Mouse (Mus musculus) MEL (cell line): ENCODE measurements around the gene Lysmd3.

ENCODE experiments used
- CTCF ChIP-seq, 3 experiments: IDR thresholded peaks in 2 of 3; conservative IDR thresholded peaks in 1 of 3; 2 replicates each; pipeline ENCODE4 v1.5.1; 2011 to 2012; ENCODE audit warnings: low read length in 3 of 3, low read depth in 2 of 3, mild to moderate bottlenecking in 2 of 3, improper control_type of control experiment in 1 of 3, inconsistent platforms in 1 of 3, mixed read lengths in 1 of 3, moderate library complexity in 1 of 3; ENCODE audit not compliant: control insufficient read depth in 1 of 3, insufficient read depth in 1 of 3, poor library complexity in 1 of 3, severe bottlenecking in 1 of 3
- E2F4 ChIP-seq: IDR thresholded peaks from 2 replicates; pipeline ENCODE4 v1.6.1; 2011; ENCODE audit warnings: low read depth, low read length, improper control_type of control experiment, borderline replicate concordance
- ETS1 ChIP-seq: IDR thresholded peaks from 2 replicates; pipeline ENCODE4 v1.6.1; 2012; ENCODE audit warnings: low read depth, mild to moderate bottlenecking, inconsistent platforms, low read length, improper control_type of control experiment, moderate library complexity
- MEF2A ChIP-seq: IDR thresholded peaks from 2 replicates; pipeline ENCODE4 v1.6.1; 2014; ENCODE audit warnings: low read depth, mild to moderate bottlenecking, inconsistent platforms, low read length, improper control_type of control experiment; ENCODE audit not compliant: poor library complexity, insufficient replicate concordance, severe bottlenecking; ENCODE audit errors: extremely low read depth
- POLR2A ChIP-seq, 2 experiments: IDR thresholded peaks; 2 replicates each; pipeline ENCODE4 v1.6.1; 2011 to 2012; ENCODE audit warnings: low read length in 2 of 2, mild to moderate bottlenecking in 2 of 2, control low read depth in 1 of 2, improper control_type of control experiment in 1 of 2, low read depth in 1 of 2, moderate library complexity in 1 of 2; ENCODE audit not compliant: control insufficient read depth in 1 of 2, insufficient read depth in 1 of 2, poor library complexity in 1 of 2
- POLR2AphosphoS2 ChIP-seq: IDR thresholded peaks from 2 replicates; pipeline ENCODE4 v1.6.1; 2011; ENCODE audit warnings: low read length, improper control_type of control experiment
- TBP ChIP-seq: IDR thresholded peaks from 2 replicates; pipeline ENCODE4 v1.8.0; 2011; ENCODE audit warnings: low read depth, low read length, improper control_type of control experiment
- ZNF384 ChIP-seq: IDR thresholded peaks from 2 replicates; pipeline ENCODE4 v1.6.1; 2012; ENCODE audit warnings: low read depth, mild to moderate bottlenecking, inconsistent platforms, low read length, improper control_type of control experiment

- no peak for TF ChIP-seq CTCF (IDR thresholded peaks at IDR 0.05 in 2 of 3, conservative IDR thresholded peaks at IDR 0.05 in 1 of 3; ENCODE audit: control insufficient read depth in 1 of 3, insufficient read depth in 1 of 3, low read depth in 2 of 3, low read length in 3 of 3, poor library complexity in 1 of 3, severe bottlenecking in 1 of 3)
- TF ChIP-seq POLR2A (IDR thresholded peaks at IDR 0.05; ENCODE audit: control insufficient read depth in 1 of 2, insufficient read depth in 1 of 2, low read depth in 1 of 2, low read length in 2 of 2, poor library complexity in 1 of 2) = no peak
- no peak for TF ChIP-seq POLR2AphosphoS2
- TF ChIP-seq ETS1 = no peak
- no peak for TF ChIP-seq TBP
- no peak for TF ChIP-seq ZNF384
- no peak for TF ChIP-seq E2F4
- TF ChIP-seq MEF2A = no peak
Observed at GRCm38 (mm10) chr13:81630566-81630965, 26.9 kb upstream of the Lysmd3 start.
